Mouse (Mus musculus): ENCODE measurements at regions not wholly inside any gene's neighbourhood (a gene's known extent, or its start where the extent isn't known, plus 50 kb on each side); places are given as distances from the start of the nearest gene placed in this dataset.

DNA sequence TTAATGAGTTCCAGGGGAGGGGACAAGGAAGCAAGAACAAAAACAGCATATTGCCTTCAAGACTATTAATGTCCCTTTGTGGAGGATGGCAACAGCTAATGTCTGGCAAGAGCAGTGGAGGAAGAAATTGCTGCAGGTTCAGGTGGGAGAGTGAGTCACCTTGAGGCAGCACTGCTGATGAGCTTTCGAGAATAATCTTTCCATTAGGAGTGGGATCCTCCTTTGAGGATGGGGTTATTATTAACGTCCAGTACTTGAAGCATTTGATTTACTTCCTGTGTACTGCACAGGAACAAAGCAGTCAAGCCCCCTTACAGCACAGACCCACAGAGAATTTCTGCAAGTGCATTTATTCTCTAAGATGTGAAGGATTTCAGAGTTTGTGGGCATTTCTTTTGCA is 671.2 kb upstream of the Stxbp6 start:
- no peak for DNase-seq (ENCODE audit: low read depth)

DNA sequence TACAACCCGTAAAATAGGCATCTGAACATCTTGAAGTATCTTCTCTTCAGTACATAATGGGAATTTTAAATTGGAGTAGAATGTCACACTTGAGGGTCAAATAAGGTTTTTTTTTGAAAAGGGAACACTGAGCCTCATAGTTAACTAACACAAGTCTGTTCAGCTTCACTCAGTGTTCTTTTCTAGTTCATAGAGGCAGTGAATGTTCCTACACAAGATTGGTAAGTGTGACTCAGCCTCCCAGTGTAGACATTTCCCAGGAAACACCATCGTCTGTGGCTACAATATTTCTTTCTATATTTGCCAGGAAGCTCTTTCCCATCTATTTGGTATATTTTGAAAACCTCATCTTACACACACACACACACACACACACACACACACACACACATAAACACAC is 670.1 kb upstream of the Stxbp6 start:
- DNase-seq (ENCODE audit: low read depth), result no peak

DNA sequence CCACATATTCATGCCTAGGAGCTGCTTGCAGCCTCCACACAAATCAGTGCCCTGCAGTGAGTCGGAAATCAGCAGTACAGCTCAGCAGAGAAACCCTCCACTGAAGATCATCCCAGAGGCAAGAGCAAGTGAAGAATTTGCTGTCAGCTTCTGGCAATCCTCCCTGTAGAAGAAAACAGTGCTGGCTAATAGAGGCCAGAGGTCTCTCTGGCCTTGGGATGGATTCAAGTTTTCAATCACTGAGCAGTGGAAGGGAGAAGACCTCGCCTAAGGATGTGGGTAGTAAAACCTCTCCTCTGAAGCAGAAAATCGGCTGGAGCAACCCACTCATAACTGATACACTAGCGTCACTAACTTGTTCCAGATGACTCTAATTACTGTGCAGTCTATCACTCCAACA is 659.2 kb upstream of the Stxbp6 start:
- no peak for DNase-seq (ENCODE audit: low read depth)

DNA sequence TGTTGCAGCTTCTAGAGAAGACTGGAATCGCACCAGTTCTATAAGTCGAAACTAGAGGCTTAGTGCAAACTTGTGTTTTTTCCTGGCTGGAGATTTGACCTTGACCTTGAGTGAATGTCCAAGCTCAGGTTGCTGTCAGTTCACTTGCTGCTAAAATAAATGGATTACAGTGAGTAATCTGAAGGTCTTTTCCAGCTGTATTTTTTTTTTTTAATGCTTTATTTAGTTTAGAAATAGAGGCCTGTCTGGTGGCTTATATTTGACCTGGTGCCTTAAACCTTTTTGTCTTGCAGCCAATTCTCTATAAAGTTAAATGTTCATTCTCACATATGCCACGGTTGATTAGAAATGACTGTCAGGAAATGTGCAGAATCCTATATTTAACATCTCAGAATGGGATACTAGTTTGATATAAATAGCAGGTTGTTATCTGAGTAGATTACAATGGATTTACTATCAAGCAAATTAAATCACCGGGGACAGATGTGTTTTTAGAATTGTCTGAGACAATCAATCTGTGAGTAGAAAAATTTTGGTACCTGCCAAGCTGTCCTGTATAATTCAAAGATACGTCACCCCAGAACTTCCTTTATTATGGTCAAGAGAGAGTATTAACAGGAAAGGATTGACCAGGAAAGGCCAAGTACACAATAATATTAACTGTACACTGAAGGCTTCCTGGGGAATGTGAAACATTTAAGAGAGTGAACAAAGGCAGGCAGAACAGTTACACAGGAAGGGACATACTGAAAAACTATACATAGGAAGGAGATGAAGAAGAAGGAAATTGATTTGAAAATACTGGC is 650.3 kb upstream of the Stxbp6 start:
- no peak for DNase-seq (ENCODE audit: low read depth)

DNA sequence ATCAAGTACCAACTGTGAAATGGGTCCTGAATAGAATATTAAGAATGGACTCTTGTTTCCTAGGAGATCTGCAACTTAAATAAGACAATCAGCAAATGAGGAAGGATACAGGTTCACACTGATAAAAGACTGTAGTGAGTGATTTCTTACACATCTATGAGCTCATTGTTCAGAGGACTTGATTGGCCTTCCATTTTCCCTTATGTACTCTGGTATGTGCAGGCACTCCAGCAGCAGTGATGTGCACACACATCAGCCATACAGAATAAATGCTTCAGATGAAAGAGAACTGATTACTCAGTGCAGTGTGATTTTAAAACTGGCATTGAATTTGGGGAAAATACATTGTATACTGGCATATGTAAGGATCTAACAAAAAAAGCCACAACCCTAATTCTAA is 636.8 kb upstream of the Stxbp6 start:
- no peak for DNase-seq (ENCODE audit: low read depth)

DNA sequence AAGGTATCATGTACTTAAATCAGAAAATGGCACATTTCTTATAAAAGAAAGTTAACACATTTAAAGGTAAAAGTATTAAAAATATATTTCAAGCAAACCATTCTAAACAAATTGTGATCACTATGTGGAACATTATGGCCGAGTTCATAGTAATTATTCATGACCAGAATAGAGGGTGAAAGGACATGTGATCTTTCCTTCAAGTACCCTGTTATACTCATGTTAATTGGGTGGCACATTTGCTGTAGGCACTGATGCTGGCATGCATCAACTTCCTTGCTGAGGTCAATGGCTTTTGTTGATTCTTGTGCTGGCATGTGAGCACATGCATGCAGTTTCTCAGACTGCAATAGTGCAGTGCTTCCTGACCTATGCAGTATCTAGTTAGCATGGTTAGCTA is 636.3 kb upstream of the Stxbp6 start:
- no peak for DNase-seq (ENCODE audit: low read depth)

DNA sequence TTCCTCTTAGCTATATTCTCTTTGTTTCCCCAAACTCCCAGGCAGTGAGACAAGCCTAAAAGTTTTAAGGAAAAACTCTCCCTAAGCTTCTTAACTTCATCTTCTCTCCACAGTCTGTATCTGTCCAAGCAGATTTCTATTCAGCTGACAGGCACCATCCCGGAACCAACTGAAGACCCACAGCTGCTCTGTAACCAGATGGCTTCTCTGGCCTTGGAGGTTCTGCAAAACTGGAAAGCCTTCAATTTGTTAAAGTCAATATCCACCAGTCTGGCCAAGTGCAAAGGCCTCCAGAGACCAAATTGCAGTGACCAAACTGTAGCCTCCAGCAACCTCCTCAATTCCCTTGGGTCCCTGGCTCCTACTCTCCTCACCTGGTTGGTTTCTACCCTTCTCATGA is 614.8 kb upstream of the Stxbp6 start:
- DNase-seq (ENCODE audit: low read depth), result no peak

DNA sequence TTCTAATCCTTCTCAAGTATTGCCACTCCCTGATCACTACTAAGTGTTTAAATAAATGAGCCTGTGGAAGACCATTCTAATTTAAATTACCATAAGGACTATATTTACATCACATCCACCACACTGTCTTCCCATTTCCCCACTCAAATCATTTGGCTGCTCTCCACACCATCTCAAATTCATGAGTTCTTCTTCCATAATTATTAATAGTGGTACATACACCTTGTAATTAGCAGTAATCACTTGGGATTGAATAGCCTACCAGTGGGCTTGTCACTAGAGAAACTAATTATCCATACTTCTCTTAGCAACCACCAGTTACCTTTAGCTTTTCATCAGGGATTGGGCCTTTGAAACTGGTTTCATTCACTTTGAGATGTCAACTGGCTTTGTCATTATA is 612.3 kb upstream of the Stxbp6 start:
- no peak for DNase-seq (ENCODE audit: low read depth)

DNA sequence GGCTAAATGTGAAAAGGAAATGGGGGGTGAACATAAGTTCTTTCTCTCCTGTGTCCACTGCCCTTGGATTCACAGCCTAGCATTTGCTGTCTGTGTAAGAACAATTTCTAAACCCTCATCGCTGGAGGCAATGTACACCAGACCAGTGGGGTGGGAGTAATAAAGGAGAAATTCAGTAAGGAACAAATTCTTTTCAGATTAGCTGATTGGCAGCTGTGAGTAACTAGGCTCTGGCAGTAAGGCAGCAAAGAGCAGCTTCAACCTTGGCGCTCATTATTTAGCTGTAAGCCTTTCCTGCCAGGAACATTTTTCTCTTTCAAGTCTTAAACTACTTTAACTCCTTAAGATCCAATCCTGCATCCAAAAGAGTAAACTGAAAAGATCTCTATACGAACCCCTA is 597.9 kb upstream of the Stxbp6 start:
- DNase-seq (ENCODE audit: low read depth), result no peak

DNA sequence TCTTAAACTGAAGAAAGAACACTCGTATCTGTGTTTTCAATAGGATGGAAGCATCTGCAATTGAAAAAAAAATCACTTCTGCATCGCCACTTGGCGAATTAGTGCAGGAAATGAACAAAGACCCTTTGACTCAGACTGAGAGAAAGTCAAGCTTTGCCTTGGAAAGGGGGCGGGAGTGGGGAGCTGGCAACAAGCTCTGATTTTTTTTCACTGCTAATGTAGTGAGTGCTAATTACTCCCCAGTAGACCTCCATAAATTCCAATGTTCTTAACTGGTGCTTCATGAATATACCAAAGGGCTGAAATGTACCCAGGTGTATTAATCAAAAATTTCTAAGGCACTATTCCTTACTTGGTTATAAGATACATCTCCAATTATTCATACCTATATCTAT is 597.0 kb upstream of the Stxbp6 start:
- DNase-seq (ENCODE audit: low read depth), result no peak

DNA sequence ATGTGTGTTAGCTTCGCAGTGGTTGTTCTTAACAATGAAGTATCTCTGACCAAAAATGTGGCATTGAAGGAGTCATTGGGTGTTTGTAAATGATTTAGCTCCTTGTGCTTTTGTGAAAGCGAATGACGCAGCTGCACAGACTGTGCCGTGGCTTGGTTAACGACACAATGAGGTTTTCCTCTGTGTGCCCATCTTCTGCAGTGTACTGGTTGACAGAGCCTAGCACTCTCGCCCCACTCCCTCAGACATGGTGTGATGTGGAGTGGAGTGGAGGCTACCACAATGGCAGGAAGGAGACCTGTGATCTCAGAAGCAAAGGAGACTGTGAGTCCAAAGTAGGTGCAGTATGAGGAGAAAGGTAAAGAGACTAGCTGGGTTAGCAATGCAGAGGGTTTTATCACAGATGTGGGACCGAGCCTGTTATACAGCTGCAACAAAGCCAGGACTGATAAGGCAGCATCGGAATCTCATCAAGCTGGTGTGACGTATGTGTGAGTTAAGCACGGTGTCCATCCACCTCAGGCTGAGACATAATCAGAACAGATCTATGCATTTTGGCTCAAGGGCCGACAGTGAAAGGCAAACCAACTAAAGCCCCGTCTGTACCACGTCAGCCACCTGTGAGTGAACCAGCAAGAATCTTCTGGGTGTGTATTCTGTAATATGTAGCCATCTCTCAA is 596.5 kb upstream of the Stxbp6 start:
- DNase-seq (ENCODE audit: low read depth), result no peak

DNA sequence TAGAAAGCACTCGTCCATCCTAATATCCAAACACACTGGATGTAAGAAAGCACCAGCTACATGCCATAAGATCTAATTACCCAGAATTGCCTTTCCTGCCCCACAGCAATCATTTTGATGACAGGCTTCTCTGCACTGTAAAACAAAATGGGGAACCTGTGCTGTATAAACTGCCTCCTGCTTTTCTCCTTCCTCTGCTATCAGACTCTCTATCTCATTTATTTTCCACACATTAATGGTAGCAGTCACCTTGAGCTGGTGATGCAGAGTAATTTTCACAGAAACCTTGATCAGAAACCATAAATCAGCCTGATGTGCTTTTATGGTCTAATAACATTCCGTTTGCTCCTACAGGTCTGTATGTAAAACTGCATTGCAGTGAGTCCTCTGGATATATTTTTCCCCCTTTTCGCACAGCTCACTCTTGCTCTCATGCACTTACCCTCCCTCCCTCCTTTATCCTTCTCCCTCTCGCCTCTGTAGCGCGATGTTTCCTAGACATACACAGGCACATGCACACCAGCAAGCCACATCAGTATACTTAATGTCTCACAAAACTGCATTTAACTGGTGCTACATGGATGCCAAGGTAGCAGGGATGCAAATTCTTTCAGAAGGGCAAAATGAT is 595.9 kb upstream of the Stxbp6 start:
- no peak for DNase-seq (ENCODE audit: low read depth)

DNA sequence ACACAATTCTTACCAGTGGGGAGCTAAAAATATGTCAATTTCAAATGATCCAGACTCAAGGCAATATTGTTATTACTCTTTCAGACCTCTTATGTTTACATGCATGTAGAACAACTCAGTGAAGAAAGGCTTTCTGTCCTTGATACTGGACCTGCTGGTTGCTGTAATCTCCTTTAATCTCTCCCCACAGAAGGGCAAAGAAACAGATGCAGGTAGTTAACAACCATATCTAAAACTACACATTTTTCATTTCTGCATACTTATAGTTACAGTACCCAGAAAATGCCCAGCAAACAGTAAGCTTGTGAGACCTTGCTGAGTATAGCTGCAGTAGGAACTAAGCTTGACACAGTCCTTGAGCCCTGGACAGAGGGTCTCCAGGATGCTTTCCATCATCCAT is 585.1 kb upstream of the Stxbp6 start:
- DNase-seq (ENCODE audit: low read depth), result no peak

DNA sequence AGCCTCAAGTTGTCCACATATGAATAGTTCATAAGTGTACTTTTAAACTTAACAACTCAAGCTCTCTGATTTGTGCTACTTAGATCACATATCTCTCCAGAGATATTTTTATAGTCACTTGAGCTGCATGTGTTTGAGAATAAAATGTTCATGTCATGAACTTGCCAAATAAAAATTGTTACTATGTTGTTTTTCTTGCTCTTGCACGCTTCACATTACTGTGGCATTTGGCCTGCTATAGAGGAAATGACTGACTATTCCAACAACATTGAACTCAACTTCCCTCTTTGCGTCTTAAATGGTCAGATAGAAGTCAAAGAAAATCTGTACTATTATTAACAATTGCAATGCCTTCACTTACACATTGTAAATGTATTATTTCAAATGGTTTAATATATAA is 582.1 kb upstream of the Stxbp6 start:
- DNase-seq (ENCODE audit: low read depth), result no peak

DNA sequence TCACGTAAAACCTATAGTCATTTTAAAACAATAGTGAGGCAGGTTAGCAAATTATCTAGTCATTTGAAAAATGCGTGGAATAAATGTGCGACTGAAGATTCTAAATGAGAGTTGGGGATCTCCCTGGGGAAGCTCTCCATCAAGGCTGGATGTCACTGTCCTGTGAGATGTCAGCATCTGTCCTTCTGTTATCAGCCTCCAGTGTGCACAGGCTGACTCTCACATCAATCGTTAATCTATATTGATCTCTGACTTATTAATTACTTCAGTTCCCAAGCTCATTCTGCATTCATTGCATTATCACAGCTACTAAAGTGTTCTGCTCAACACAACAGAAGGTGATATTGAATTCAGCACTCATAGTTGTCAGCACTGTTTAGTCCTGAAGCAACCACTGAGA is 574.1 kb upstream of the Stxbp6 start:
- DNase-seq (ENCODE audit: low read depth), result no peak

DNA sequence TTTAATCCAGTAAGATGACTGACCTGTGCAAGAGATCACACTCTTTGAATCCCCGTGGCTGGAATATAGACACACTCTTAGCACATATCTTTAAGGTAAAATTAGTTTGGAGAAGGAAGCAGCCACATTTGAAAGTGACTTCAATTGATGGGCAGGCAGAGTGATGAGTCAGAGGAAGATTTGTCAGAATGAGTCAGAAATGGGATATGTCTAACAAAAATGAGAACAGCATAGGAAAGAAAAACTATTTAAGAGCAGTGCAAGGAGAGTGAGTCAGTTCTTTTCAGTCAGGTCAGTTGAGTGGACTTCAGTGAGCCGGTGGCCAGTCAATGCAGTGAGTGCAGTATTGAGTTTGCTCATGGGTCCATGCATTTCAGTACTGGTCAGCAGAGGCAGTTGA is 569.7 kb upstream of the Stxbp6 start:
- DNase-seq (ENCODE audit: low read depth), result no peak

DNA sequence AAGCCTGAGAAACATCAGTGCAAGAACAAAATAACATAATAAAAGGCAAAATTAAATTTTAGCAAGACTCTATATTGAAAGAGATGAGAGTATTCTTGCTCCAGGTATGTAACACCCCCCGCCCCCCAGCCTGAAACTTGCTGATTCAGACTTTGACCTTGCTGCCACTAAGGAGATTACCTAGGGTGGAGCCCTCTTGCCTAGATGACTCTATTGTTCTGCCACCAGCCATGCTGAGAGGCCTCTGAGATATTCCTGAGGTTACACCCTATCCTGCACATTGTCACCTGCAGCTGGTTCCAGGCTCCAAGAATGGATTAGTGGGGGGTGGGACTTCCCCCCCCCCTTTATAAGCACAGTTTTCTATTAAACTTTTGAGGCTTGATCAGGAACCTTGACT is 548.3 kb upstream of the Stxbp6 start:
- no peak for DNase-seq (ENCODE audit: low read depth)

DNA sequence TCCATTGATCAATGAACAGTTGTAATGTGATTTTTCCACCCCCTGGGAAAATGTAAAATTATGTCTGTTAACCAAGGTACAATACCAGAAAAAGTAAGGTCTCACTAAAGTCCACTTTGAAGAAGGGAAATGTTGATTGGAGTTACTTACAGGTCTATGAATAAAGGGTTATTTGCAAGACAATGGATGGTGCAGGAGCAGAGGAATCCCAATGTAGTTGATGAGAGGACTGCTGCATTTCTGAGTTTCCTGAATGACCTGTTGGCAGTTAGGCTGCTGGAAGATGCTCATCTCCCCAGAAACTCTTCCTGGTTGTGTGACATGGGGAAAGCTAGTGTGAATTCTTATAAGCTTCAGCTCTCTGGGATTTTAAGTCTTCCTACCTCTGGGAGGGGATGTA is 545.5 kb upstream of the Stxbp6 start:
- DNase-seq (ENCODE audit: low read depth), result no peak

DNA sequence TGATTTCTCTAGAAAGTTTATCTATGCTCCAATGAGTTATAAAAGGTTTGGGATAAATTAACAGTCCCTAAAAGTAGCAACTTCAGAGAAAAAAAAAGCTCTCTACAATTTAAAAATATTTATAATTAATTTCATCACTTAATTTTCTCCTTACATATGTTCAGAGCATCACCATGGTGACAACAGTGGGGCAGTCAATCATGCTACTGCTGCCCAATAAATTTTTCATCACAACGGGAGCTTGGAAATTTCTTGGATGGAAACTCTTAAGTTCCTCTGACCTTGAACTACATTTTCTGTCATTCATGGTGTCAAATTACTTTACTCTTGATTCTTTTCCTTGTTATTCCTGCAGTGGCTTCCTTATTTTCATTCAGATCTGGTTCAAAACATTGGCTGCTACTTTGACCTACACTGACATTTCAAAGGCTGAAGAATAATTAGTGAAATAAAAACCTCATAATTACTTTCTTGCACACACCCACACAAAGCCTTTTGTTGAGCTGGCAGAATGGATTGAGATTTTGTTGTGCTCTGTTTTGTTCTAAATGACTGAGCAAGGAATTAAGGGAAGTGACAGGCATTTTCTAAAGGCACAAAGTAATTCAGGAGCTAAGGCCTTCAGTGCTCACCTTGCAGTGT is 540.1 kb upstream of the Stxbp6 start:
- DNase-seq (ENCODE audit: low read depth), result no peak

DNA sequence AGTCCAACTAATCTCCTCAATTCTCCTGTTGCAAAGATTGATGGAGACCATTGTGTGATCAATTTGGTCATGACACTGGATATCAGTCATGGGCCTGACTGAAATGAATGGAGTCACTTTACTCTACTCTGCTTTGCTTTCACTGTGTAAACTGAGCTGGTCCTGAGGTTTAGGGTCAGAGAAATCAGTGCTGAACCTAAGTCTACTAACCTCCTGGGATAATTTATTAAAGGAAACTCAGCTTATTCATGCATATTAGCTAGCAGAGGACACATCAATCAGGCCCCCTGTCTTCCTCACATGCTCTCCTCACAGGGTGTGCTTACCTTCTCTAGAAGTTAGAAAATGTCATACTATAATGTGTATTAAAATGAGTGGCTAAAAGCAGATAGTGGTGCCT is 539.6 kb upstream of the Stxbp6 start:
- DNase-seq (ENCODE audit: low read depth), result no peak

DNA sequence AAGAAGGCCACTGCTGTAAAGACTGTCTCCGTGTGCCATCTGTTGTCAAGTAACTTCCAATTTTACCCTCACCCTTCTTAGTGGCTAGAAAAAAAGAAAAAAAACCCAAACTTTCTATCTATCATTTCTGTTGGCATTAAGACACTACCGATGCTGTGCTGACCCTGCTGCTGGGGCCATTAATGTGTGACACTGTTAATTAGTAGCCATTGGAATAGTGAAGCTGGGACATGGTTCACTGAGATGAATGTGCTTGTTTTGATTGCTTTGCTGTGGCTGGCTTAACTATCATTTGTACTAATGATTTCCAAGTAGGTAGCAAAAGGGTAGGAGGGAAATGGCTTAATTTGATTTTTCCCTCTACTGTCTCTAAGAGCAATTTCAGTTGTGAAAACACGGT is 524.9 kb upstream of the Stxbp6 start:
- DNase-seq (ENCODE audit: low read depth), result no peak

DNA sequence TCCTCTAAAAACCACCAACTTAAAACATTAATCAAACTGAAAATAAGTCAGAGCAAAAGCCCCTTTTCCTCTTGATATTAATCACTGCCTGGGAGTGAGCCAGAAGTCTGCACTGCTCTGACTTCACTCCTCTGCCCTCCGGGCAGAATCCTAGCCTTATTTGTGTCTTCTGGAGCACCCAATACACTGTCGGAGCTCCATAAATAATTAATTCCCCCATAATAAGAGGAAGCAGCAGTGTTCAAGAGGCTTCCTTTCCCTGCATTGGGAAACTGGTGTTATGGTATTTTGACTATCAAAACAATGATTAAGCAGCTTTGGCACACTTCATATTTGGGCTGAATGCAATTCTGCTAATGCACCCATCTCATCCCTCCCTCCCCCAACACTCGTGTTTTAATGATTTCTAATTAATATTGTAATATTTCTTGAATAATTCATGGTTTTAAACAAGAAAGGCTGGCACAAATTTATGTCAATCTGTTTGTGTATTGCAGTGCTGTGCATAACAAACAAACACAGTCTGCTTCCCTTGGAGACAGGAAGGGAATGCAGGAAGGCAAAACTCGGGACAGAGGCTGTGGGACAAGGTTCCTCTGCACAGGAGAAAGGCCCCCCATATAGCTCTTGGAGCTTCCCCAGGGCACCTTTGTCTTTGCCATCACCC is 523.5 kb upstream of the Stxbp6 start:
- DNase-seq (ENCODE audit: low read depth), result no peak

DNA sequence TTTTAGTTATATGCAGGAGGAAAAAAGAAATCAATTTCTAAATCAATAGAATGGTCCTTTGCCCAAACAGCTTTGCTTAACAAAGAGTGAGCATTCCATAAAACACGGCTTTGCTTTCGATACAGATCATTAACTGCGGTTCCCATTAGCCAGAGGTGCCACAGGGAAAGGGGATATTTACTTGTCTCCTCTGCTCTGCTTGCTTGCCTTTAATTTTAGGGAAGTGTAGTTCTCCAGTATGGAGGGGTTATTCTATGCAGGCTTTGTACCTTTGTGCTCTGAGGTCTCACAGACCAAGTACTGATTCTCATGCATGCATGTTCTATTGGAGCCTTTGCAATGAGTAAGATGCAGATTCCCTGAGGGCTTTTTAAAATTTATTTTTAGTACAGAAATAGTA is 520.2 kb upstream of the Stxbp6 start:
- no peak for DNase-seq (ENCODE audit: low read depth)
